Mouse (Mus musculus) ES-CJ7 (cell line): ENCODE measurements around the gene Slc35g2.

Source experiments
- DNase-seq: peaks from one replicate; pipeline ENCODE4 v3.0.0; 2011; ENCODE audit warnings: low read depth, low spot score

The Slc35g2 gene

GRCm38 (mm10) chr9:100560251-100560890 lies 10.5 kb downstream of the Slc35g2 start:
- no peak for DNase-seq

GRCm38 (mm10) chr9:100558991-100559390 lies 11.9 kb downstream of the Slc35g2 start:
- no peak for DNase-seq

DNA sequence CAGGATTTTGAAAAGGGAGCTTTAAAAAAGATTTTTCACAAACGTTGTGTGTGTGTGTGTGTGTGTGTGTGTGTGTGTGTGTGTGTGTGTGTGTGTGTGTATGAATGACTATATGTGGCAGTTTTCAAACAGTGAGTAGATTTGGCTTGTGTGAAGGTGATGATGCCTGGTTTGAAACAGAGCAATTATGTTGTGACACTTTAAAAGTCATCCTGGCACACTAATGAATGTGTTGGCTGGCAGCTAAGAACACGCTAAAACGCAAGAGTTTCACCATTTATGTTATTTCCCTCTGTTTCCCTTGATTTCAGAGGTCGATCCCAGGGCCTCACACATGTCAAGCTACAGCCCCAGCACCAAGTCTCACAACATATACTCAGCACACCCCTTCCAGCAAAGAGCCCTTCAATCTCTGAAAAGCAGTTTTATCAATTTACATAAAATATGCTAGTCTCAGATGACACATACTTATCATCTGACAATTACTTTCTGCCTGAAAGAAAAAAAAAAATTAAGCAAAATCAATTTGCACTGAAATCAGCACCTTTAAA lies 12.8 kb downstream of the Slc35g2 start:
- DNase-seq, result no peak

DNA sequence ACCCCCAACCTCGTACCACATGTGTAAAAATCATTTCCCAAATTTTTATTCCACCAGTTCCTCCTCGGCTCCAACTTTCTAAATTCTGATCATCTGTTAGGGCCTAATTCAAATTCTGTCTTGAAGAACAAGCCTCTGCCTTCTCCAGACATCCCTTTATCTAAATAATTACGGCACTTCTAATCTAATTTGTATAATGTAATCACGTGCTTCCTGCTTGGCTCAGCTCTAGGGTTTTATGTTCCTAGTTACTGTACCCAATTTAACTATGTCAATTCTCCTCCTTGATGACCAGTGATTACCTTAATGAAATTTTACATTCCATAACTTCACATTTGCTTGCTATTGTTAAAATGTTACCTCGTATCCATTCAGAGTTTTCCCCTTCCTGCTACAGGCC lies 15.2 kb downstream of the Slc35g2 start:
- no peak for DNase-seq

- peak; percentile 75 for DNase-seq
These were observed 22.6 kb downstream of the Slc35g2 start for GRCm38 (mm10) chr9:100548313-100548712.

DNA sequence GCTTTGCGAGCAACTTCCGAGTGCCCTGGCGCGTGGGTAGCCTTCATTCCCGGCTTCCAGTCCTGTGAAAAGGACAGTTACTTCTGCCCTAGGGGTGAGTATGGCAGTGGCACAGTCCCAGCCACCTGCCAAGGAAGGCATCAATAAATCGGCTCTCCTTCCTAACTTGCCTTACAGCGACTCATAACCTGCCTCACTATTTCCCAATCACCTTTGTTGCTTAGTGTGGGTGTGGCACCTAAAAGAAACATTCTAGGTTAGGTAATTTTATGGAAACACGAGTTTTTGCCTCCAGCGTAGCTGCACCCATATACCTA lies 24.3 kb downstream of the Slc35g2 start:
- peak; percentile 15 for DNase-seq

DNA sequence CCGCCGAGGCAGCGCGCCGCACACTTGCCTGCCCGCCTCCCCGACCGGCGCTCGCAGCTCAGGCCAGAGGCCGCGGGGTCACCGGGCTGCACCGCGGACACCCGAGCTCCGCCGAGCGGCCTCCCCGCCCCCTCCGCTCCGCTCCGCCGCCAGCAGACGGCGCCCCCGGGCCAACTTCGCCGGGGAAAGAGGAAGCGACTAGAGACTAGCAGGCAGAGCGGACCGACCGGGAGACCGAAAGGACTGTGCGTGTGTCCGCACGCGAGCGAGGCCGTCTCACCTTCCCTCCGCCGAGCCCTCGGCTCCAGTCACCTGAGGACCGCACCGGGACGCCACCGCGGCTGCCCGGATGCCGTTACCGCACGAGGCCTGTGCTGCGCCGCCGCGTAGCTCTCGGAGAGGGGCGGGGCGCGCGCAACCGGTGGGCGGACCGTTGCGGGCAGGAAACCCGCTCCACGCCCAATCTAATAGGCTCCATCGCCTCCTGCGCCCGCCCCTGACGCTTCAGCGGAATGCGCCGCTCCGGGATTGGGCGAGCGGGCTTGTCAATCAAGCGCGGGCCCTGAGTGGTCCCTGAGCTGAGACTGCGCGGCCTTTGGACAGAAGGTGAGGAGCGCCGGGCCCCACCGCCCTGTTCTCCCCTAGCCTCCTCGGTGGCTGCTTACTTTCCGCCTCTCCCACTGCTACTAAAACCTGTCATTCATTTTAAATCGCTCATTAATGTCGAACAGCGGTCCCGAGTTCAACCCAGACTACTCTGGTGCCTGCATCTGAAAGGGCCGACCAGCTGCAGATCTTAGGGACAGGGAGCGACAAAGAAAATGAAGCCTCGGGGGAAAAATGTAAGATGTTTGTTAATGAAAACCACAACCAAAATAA lies 24.9 kb downstream of the Slc35g2 start, which contains the start of gene Nck1:
Nck1 (minus strand) TSS at position 420 of the 879 bp plus-strand sequence.
- DNase-seq, result peak; percentile 97

DNA sequence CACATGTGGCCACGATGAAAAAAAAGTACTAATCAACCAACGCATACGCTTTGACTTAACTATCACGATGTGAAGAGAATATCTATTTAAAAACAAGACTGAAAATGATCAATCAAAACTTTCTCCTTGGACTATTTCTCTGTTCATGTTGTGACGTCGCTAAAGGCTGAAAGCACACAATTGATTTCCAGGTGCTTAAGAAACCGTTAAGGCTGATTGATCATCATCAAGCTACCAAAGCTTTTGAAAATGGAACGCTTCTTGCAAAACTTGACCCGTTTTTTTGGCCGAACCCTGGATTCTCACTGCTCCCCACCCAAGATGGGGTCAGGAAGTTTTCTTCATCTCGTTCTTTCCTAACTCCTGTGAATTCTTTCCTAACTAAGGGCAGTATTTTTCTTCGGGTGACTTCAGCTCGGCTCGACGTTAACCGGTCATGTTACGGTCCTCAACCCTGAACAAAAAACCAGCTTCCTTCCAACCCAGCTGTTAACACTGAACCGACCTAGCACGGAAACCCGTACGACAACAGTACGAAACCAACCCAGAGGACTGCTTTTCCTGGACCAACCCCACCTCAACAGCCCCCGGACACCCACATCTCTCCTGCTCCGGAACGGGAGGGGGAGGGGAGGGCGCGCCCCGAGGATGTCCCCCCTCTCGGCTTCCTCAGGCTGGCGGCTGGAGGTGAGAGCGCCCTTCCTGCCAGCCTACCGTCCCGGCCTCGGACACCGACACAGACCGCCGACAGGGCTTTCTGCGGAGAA lies 25.8 kb downstream of the Slc35g2 start:
- no peak for DNase-seq

DNA sequence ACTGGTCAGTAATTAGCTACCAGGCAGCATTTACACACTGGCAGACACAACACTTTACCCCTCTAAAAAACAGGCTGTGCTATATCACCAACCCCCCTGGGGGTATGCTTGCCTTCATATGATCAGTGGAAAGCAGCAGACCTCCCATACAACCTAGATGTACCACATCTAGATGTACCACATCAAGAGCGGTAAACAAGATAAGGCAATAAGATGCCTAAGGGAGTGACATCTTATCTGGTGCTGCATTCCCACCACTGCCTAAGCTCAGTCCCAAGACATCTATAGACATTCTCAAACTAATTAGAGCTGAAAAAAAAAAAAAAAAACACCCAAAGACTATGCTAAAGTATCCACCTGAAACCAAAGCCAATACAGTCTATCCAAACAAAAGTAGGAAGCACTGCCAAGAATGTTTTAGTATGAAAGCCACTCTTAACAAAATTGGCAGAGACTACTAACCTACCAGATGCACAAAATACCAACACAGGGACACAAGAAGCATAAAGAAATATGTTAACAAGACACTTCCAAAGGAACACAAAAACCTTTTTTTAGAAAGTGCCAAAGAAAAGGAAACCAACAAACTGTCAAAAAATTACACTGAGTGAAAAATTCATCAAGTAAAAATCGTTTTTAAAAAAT lies 35.1 kb downstream of the Slc35g2 start:
- no peak for DNase-seq

- no peak for DNase-seq
These were observed 36.2 kb downstream of the Slc35g2 start for GRCm38 (mm10) chr9:100534686-100535085.

DNA sequence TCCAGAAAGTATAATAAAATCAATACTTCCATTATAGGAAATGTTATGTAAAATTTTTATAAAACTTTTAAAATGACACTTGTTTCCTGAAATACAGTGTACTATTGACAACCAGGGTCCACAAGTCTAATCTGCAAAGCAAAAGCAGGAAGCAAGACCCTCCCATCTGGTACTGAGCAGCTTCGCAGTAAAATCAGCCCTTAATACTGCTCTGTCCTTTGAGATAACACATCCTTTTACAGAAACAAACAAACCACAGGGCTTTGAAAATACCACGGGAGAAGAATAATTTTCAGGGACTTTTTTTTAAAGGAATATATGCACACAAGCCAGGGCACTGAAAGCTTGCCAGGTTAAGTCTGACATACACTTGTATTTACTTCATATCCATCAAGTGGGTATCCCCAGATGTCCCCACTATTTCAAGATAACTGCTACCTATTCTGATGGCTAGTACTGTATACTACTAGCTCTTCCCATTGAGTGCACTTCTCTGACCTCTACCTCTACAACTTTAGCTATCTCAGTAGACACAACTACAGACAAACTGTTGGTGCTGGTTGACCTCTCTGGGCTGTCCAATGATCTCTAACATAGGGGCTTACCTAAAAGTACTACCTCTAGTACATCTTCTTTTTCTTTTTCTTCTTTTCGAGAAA lies 37.9 kb downstream of the Slc35g2 start:
- DNase-seq, result no peak

- no peak for DNase-seq
These were observed 39.6 kb downstream of the Slc35g2 start for GRCm38 (mm10) chr9:100531296-100531695.

GRCm38 (mm10) chr9:100525225-100525624 lies 45.7 kb downstream of the Slc35g2 start:
- no peak for DNase-seq

- no peak for DNase-seq
These were observed 48.9 kb downstream of the Slc35g2 start for GRCm38 (mm10) chr9:100522029-100522428.

GRCm38 (mm10) chr9:100520586-100520985 lies 50.3 kb downstream of the Slc35g2 start:
- DNase-seq, result peak; percentile 76

GRCm38 (mm10) chr9:100520012-100520411 lies 50.9 kb downstream of the Slc35g2 start:
- no peak for DNase-seq

GRCm38 (mm10) chr9:100507581-100507980 lies 63.3 kb downstream of the Slc35g2 start:
- no peak for DNase-seq

GRCm38 (mm10) chr9:100506652-100507051 lies 64.2 kb downstream of the Slc35g2 start:
- no peak for DNase-seq

- DNase-seq, result no peak
These were observed 65.4 kb downstream of the Slc35g2 start for GRCm38 (mm10) chr9:100505498-100505897.
